Mouse (Mus musculus) gonadal fat pad, adult 2 months (tissue): ENCODE measurements around the gene Tbc1d16. TPM values are rescaled to one million over a fixed set of nuclear protein-coding genes. Genes with fewer than 3 reads are reported as not detected.
"Not testable (repeated sequence)": the region's sequence is repeated elsewhere in the genome, so short reads cannot be mapped to it uniquely, and the experiment has no call there.

Experiments used
- DNase-seq: peaks from one replicate; pipeline ENCODE4 v3.0.0-alpha.2; 2012; ENCODE audit warnings: low read depth
- polyA plus RNA-seq: library from polyadenylated mRNA; depleted of rRNA; stranded (reverse); fragments of >200 nt; gene quantifications from 2 replicates; pipeline ENCODE4 v1.2.3, GENCODE M21; 2012; rRNA removed

Tbc1d16 gene
- polyA plus RNA-seq, result 10.5 and 10.6 TPM in 2 replicates

DNA sequence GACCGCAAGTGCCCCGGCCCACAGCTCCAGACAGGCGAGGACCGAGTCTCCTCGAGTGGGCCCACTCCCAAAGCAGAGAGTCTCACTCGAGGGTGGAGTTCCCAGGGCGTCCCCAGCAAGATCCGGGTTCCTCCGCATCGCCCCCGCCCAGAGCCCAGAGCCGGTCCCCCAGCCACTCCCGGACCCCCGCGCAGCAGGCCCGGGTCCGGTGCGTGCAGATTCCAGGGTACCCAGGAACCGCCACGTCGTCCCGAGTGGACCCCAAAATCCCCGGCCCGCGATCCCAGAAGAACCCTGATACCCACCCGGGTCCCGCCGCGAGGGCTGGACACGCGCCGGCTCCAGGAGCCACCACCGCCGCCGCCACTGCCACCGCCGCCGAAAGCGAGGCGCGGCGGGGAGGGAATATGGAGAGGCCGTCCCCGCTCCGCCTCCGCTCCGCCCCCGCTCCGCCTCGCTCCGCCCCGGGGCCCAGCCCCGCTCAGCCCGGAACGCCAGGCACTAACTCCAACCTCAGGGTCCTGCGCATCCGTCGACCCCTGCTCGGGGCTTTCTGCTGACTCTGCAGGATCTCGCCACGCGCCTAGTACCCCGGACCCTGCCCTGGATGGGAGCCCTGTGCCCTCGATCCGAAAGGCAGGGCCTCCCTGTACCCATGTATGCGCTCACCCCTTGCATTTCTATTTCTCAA is at the start of gene Tbc1d16, which contains the start of gene Ccdc40:
Gene Tbc1d16, minus strand, starts transcription at position 409 of the 691 bp plus-strand sequence.
Gene Ccdc40, plus strand, starts transcription at position 482 of the 691 bp plus-strand sequence.
- DNase-seq, result no peak

GRCm38 (mm10) chr11:119273186-119273930 is 45.1 kb upstream of the Tbc1d16 start:
- DNase-seq, result no peak

DNA sequence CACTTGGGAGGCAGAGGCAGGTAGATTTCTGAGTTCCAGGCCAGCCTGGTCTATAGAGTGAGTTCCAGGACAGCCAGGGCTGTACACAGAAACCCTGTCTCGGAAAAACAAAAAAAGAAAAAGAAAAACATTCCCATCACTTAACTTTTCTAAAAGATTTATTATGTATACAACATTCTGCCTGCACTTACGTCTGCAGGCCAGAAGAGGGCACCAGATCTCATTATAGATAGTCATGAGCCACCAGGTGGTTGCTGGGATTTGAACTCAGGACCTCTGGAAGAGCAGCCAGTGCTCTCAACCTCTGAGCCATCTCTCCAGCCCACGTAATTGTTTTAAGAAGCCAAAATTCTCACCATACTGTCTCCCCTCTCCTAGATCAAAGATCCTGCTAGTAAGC is 44.2 kb upstream of the Tbc1d16 start:
- DNase-seq, result not testable (repeated sequence)

GRCm38 (mm10) chr11:119268557-119269195 is 40.4 kb upstream of the Tbc1d16 start:
- no peak for DNase-seq

GRCm38 (mm10) chr11:119267768-119268556 is 39.7 kb upstream of the Tbc1d16 start, which contains the start of gene Gaa:
TSS of gene Gaa (plus strand) at chr11:119267887.
- DNase-seq, result peak; percentile 74

DNA sequence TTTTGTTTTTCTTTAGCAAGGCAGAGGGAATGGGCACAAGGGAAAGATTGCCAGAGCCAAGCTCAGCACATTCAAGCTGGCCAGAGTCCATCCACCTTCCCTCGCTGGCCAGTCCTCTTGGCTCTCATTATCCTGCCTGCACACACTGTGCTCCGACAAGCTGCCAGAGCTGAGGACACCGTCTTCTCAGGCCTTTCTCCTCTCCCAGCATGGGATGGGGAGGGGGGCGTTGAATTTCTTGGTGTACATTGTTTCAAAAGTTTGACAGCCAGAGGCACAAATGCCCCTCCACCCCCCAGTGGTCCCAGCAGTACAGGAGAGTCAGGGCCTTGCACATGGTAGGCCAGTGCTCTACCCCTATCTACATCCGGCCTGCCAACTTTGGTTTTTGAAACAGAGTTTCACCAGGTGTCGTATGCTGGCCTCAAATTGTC is 39.0 kb upstream of the Tbc1d16 start:
- no peak for DNase-seq

DNA sequence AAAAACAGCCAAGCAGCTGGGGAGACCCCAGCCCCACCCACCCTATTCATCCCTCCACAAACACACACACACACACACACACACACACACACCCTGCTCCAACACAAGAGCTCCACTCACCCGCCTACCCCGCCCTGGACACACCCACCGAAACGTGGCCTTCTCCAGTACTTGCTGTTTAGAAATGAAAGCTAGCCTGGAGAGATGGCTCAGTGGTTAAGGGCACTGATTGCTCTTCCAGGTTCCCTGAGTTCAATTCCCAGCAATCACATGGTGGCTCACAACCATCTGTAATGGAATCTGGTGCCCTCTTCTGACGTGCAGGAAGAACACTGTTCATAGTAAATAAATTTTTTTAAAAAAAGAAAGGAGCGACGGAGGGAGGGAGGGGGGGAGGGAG is 37.5 kb upstream of the Tbc1d16 start:
- no peak for DNase-seq

DNA sequence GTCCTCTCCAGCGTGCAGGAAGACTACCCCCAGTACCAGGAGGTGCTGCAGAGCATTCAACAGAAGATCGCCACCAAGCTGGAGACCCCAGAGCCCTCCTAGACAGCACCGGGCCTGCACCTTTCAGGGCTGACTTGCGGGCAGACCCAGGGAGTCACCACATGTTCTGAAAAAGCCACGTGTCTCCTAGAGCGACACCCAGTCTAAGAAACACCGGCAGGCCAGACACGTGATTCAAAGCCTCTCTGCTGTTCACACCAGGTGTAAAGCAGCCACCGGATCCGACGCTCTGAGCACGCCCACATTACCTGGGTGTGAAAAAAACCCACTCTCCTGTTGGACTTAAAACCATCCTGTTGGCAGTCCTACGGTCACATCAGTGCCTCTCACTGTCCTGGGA is 36.1 kb upstream of the Tbc1d16 start:
- DNase-seq, result no peak

- DNase-seq, result no peak
Measured at GRCm38 (mm10) chr11:119259977-119260376, 31.7 kb upstream of the Tbc1d16 start.

DNA sequence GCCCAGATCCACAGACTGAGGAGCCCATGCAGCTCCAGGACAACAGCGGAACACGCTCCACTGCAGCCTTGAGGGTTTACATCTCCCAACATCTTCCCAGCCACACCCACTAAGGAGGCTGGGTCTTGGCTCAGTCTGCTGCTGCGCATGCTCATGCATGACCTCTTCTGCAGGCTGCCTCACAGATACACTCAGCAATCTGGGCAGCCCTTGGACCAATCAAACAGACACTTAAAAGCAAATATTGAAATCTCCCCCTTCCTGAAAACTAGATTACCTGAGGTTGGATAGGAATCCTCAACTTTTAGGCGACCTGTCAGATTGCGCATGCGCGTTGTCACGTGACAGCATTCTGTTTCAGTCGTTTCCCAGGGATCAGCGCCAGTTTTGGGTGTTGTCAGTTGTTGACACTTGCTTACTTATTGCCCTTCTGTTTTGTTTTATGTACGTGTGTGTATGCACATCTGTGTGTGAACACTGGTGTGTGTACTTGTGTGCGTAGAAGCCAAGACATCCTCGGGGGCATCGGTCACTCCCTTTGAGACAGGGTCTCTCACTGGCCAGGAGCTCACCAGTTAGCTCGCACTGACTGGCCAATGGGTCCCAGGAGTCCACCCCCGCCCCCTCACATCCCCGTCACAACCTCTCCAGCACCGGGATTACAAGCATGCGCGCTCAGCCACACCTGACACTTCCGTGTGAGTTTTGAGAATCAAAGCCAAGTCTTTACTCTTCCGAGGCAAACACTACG is 30.4 kb upstream of the Tbc1d16 start:
- no peak for DNase-seq

GRCm38 (mm10) chr11:119258216-119258571 is 29.9 kb upstream of the Tbc1d16 start:
- no peak for DNase-seq

- DNase-seq, result not testable (repeated sequence)
Measured at GRCm38 (mm10) chr11:119256557-119256956, 28.3 kb upstream of the Tbc1d16 start.

DNA sequence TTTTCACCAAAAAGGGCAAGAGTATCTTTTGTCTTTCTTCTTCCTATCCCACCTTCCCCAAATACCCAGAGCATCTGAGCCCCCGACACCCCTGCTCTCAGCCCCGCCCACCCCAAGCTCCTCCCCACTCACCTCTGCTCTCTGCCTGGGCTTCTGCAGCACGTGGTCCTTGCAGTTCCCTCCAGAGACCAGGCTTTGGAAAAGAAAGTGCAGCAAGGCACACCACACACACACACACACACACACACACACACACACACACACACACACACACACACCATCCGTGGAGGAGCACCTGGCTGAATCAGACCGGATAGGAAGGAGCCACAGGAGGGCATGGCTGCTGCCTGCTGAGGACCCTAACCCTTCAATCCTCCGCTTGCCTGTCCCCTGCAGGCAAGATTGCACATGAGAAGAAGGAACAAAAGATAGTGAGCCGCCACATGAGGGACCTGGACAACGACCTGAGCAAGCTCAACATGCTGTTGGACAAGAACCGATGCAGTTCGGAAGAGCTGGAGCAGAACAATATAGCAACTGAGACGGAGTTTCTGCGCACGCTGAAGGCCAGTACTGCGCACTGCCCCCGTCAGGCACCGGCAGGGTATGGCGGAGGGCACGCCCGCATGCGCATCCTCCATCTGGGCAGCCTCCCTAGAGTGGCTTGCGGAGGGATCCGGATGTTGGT is 24.7 kb upstream of the Tbc1d16 start:
- no peak for DNase-seq

DNA sequence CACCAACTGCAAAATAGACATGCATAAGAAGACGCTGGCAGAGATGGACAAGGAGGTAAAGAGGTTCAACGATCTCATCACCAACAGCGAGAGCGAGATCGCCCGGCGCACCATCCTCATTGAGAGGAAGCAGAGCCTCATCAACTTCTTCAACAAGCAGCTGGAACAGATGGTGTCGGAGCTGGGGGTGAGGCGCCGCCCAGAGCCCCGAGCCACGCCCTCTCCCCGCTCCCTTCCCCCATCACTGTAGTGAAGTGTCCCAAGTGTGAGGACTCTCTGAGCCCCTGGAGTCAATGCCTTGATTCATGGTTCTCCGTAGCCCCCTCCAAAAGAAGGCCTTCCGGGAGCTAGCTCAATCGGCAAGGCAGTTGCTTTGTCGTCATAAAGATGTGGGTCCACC is 22.7 kb upstream of the Tbc1d16 start:
- no peak for DNase-seq

DNA sequence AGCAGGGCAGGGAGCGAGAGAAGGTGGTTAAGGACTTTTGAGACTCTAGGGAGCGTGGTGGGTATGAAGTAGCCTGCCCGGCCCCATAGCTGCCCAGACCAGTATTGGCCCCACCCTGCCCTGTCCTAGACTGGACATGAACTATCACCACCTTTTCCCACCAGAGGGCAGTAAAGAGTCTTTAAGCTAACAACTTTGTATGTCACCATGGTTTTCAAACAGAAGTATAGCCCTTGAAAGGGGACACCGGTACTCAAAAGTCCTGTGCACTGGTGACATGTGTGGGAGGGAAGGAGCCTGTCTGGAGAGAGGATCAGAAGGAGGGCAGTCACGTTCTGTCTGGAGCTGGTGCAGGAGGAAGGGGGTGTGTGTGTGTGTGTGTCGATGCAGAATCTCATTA is 20.7 kb upstream of the Tbc1d16 start:
- no peak for DNase-seq

GRCm38 (mm10) chr11:119245543-119245942 is 17.2 kb upstream of the Tbc1d16 start:
- DNase-seq, result not testable (repeated sequence)

DNA sequence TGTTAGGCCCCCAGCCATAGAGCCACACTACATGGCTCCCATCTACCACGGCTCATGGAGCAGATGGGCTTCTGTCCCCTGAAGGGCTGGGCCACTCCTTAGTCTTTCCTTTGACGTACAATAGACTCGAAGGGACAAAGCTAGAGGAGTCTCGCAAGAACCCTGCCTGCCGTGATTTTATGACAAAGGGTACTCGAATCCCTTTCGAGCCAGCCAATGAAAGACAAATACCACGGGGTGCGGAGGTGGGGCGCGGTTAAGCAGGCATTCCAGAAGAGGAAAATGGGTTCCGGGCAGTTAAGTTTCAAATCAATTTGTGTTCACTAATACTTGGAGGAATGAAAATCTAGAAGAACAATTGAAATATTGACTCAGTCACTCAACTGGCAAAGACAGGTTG is 11.2 kb upstream of the Tbc1d16 start:
- no peak for DNase-seq

DNA sequence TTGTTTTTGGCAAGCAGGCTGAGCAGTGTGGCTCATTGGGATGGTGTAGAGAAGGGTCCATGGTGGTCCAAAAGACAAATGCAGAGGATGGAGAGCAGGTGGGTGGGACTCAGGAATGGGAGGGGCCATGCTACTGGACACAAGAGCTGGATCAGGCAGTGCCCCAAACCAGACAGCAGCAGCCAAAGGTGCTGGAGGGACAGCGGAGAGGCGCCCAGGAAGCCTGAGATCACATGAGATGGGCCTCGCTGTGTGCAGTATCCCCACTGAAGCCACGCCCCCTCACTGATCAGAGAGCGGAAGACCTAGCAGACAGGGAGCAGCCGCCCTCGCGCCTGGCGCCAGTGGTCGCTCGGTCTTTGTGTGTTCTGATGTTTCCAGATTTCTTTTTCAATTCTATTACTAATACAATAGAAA is 10.0 kb upstream of the Tbc1d16 start:
- no peak for DNase-seq

DNA sequence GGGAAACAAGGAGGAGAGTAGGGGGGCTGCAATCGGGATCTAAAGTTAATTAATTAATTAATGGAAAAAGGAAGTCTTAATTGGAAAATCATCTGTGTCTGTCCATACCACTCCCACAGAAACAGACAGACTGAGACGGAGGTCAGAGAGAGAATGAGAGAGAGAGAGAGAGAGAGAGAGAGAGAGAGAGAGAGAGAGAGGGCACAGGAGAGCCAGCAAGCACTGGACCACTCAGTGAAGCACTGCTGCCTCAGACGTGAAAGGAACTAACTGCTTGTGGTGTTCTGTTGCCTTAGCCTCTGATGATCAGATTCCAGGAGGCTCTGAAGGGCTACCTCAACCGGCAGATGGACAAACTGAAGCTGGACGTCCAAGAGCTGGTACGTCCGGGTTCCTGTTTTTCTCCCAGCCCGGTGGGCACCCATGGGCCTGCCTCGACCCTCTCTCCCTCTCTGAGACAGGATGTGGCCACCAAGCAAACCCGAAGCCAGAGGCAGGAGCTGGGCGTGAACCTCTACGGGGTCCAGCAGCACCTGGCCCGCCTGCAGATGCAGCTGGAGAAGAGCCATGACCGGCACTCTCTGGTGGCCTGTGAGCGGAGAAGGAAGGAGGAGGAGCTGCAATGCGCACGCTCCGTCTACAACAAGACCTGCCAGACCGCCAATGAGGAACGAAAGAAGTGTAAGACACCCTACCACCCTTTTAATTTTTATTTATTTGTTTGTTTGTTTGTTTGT is 9.4 kb upstream of the Tbc1d16 start:
- DNase-seq, result no peak

DNA sequence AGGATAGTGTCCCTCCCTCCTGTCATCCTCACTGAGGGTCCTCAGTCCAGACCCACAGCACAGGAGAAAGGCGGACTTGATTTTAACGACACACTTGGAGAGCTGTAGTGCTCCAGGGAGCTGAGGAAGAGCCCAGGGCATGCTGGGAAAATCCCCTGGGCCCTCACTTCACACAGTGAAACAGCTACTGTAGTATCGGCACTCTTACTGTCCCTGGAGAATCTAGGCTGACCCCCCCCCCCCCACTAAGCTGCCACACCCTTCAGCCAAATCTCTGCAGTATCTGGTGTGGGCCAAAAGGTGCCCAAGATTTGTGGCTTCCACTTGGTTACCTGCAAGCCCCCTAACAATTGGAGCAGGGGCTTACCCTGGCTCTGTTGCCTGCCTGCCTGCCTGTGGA is 8.7 kb upstream of the Tbc1d16 start:
- DNase-seq, result no peak
